Mouse (Mus musculus) adrenal gland (tissue): ENCODE measurements around the gene Syt8.

Experiments used
- intact Hi-C: fragments of 180-260 bp; cut with DNase I; formaldehyde crosslinking; loops from one replicate; pipeline ENCODE4 v1.15.1; 2025

Syt8 gene

DNA sequence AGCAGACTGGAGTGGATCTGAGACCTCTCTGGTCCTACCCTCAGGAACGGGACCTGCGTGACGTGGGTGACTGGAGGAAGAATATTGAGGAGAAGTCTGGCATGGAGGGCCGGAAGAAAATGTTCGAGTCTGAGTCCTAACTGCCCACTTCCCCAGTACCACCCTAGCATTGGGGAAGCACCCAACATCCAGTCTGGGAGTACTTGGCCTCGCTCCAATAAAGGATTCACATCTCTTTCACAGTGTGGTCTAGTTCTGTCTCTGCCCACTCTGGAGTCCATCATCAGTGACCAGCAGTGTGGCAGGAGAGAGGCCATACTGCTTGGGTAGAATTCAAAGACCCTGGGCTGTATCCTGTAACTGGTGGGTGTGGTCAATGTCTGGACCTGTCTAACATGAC is 9.5 kb downstream of the Syt8 start:
- intact Hi-C loops = no loop called here

DNA sequence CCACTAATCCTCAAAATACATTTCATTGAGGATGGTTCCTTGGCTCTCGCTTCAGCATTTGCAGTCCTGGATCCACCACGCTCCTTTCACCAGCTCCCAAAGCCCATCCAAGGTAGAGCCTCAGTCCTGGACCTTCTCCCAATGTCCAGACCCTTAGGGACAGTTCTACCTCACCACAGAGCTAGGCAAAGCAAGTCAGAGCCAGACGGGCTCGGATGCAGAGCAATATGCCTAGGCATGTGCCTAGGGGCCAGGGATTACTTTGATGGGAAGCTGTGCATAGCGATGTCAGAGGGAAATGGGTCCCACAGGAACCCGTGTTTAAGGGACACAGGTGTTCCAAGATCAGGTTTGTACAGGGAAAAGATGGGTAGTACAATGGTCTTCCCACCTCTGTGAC is 10.7 kb downstream of the Syt8 start:
- intact Hi-C loops = no loop called here

- intact Hi-C loops = no loop called here
Observed at GRCm38 (mm10) chr7:142446264-142446663, 11.6 kb downstream of the Syt8 start.

DNA sequence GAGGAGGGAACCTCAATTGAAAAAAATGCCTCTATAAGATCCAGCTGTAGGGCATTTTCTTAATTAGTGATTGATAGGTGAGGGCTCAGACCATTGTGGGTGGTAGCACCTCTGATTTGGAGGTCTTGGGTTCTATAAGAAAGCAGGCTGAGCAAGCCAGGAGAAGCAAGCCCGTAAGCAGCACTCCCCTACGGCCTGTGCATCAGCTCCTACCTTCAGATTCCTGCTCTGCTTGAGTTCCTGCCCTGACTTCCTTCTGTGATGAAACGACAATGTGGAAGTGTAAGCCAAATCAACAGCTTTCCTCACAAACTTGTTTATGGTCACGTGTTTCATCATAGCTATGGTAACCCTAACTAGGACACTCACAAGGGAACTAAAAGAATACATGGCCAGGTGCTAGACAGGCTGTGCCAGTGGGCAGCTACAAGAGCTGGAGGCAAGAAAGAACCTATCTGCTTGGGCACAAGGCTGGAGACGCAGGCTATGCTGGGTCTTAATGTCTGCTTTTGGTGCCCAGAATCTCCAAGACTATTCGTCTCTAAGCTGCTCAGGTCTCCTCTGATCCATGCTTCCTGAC is 14.5 kb downstream of the Syt8 start:
- intact Hi-C loops = no loop called here

- intact Hi-C loops = no loop called here
Observed at GRCm38 (mm10) chr7:142454706-142455105, 20.1 kb downstream of the Syt8 start.

DNA sequence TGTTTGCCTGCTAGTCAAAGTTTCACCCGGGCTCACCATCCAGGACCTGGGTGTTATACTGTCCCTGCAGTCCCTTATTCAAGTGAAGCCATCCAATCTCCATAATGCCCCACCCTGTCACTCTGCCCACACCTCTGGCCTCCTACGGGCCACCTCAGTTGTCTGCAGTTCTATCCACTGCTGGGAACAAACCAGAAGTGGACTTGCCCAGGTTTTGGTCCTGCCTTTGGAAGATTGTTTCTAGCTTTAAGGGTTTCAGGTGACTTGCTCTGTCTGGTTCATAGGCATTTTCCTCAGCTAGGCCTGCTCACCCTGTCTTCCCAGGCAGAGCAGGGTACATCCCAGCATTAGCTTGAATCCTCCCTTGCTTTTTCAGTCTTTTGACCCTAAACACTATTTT is 20.6 kb downstream of the Syt8 start:
- intact Hi-C loops = no loop called here

DNA sequence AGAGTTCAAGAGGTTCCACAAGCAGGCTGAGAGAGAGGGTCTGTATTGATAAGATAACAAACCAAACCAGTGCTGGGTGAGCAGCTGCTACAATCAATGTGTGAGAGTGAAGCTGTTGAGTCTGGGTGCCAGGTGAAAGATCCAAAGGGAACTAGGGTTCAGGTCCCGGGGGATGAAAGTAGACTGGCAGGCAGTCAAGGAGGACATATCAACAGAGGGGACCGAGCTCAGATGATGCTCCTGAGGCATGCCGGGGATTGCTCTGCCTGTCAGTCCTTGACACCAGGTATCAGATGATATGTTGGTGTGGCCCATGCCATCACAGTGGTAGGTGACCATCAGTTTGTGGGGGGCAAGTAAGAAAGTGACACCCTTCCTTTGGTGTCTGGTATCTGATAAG is 22.2 kb downstream of the Syt8 start:
- intact Hi-C loops = no loop called here

- intact Hi-C loops = no loop called here
Observed at GRCm38 (mm10) chr7:142457227-142457811, 22.7 kb downstream of the Syt8 start.

- intact Hi-C loops = no loop called here
Observed at GRCm38 (mm10) chr7:142458026-142458425, 23.4 kb downstream of the Syt8 start.

DNA sequence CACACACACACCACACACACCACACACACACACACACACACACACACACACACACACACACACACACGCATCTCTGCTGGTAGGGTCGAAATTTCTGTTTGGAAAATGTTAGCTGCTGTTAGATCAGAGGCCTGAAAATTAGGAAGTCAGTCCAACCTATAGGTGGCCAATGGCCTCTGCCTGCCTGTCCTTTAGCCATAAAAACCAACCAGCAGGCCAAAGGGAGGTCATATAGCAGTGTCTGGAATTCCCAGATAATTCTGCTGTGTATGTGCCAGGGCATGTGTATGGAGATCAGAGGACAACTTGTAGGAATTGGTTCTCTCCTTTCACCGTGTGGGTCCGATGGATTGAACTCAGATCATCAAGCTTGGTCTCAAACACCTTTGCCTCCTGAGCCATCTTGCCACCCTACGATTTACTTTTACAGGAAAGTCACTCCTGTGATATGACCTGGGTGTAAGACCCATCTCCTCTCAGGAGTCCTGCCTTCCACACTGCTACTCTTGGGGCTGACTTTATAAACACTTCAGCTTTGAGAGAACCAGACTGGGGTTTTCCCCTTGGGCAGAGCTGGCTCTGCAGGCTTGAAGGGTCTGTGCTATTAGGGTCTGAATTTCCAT is 24.1 kb downstream of the Syt8 start:
- intact Hi-C loops = no loop called here

GRCm38 (mm10) chr7:142459299-142459691 is 24.6 kb downstream of the Syt8 start:
- intact Hi-C loops = no loop called here

DNA sequence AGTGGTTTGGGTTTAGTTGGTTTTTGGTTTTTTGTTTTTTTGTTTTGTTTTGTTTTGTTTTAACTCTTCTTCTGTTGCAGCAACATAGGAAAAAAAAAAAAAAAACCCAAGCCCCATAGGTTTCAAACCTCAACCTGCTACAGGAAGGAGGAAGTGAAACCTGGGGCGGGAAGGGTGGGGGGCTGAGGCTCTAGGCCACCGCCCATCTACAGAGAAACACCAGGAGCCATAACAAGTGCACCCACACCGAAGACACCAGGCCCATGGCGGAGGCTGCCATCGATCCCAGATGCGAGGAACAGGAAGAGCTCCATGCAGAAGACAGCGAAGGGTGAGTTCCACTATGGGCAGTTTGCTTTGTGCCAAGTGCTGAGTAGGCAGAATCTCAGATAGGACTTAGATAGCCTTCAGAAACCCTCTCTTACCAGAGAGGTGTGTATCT is 26.0 kb downstream of the Syt8 start, which contains the start of gene Lsp1:
TSS of gene Lsp1 (plus strand) at position 174 of the 442 bp plus-strand sequence.
- intact Hi-C loops = no loop called here

DNA sequence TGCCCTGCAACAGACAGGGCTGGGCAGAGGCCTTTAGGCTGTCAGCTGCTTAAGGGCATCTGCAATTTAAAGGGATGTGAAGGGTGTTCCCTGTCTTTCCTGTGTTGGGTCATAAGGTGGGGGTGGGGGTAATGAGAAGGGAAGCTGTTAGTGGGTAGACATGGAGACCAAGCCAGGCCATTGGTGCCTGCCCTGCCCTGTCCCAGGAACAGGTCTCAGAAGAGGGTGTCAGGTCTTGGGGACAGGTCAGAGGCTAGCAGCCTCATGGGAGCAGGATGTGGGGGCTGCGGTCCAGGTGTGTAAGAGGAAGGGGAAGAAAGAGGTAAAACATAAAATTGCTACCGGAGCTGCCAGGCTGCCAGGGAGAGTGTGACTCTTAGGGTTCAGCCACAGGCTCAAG is 26.8 kb downstream of the Syt8 start:
- intact Hi-C loops = no loop called here

GRCm38 (mm10) chr7:142462190-142462589 is 27.5 kb downstream of the Syt8 start:
- intact Hi-C loops = no loop called here

DNA sequence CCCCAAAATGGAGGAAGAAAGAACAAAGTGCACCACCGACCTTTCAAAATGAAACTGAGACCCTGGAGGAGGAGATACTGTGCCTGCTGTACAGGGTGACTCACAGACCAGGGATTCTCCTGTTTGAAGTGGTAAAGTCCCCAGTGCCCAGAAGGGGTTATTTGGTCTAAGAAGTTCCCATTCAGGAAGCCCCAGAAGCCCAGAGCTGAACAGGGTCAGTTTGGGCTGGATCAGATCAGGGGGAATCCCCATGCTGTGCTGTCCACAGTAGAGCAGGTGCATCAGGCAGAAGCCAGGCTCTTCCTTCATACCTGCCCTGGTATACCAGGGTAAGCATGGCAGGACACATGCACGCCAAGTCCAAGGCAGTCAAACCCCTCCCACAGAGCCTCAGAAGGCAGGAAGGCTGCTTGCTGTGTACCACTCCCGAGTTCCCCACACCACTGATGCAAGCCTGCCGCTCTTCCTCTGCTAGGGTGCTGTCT is 28.0 kb downstream of the Syt8 start:
- intact Hi-C loops = no loop called here

DNA sequence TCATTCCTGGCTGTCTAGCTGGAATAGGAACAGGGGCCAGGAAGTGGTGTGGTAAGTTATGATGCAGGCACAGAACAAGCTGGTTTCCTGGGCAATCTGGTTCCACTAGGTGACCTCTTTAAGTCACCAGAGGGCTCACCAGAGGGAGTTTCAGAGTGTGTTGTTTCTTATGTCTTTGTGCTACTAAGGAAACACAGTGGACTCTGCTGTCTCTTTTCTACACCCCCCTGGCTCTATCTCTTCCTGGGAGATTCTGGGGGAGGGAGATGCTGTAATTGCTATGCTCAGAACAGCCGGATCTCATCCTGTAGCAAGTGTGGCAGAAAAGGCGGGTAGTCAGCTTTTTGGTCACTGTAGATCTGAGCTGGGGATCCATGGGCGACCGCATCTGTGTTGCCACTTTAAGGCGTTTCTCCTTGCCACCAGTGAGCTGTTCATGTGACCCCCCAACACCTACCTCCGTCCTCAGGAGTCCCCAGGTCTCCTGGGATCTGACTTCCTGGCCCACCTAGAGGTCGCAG is 35.6 kb downstream of the Syt8 start:
- intact Hi-C loops = no loop called here

DNA sequence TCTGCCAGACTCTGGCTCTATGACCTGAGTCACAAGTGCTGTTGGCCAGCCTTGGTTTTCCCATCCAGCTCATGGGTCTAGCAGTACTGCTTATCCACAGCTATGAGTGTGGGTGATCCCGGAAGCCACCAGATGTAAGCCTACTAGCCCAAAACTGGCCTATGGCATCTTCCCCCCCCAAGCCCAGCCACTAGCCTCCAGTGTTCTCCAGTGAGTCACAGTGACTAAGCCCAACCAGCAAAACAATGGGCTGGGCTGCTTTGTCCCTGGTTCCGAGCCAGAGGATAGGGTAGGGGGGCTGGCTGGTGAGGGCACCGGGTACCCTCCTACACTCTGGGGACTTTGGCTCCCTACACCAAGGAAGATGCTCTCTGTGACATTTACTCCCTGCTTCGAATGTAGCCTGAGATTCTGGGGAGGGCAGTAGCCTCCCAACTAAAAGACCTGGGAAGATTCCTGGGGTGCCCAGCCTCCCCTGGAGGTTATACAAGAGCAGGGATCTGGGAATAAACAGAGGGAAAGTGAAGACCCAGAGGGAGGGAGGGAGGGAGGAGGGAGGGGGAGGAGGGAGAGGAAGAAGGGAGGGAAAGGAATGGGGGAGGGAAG is 36.3 kb downstream of the Syt8 start:
- intact Hi-C loops = no loop called here

DNA sequence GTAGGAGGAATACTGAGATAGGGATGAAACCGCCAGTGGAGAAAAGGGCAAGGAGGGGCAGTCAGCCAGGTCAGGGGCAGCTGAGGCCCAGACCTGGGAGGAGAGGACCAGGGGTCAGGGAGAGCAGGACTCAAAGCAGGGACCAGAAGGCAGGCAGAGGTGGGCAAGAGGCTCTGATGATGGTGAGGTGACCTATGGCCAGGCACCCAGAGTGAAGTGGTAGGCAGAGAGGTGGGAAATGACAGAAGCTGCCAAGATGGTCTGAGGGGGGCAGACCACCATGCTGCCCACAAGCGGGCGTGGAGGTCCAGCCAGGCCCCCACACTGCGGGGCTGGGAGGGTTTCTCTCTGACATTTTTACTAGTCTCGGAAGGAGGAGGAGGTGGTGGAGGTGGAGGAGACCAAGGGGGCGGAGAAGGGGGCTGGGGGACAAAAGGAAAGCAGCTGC is 36.8 kb downstream of the Syt8 start:
- intact Hi-C loops = no loop called here

- intact Hi-C loops = no loop called here
Observed at GRCm38 (mm10) chr7:142471884-142472570, 37.4 kb downstream of the Syt8 start.

DNA sequence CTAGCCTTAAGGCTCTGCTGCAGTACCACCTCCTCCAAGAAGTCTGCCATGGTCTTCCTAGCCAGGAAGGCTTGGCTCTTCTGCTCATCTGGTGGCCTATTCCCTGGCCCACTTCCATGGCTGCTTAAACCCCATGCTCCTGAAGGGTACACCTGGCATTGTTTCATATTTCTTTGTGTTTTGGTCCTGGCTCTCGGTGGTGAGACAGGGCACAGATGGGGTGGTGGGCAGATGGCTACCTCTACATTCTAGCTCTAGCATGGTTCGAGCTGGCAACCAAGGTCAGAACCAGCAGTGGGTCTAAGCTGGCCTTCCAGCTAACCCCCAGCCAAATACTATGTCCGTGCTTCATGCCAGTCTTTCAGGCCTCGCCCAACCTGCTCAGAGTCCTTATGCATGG is 38.3 kb downstream of the Syt8 start:
- intact Hi-C loops = no loop called here

- intact Hi-C loops = no loop called here
Observed at GRCm38 (mm10) chr7:142473476-142473875, 38.8 kb downstream of the Syt8 start.
